Mouse (Mus musculus) T-helper 1 cell (primary cell): Measurements from ENCODE around the gene Prkch.

ENCODE experiments used
- in situ Hi-C: fragments of 300-600 bp; cut with MboI, MseI; formaldehyde crosslinking; loops from one replicate; pipeline ENCODE4 v1.15.1; 2025; ENCODE audit warnings: high pct_unique_total_duplicates

The Prkch gene

GRCm38 (mm10) chr12:73786909-73787308, 202.3 kb downstream of the Prkch start:
- in situ Hi-C loops: loop anchor here (25.0 kb wide), 1 partner anchor 750 kb away; no protein-coding TSS in a partner anchor

GRCm38 (mm10) chr12:73788850-73789249, 204.3 kb downstream of the Prkch start:
- in situ Hi-C loops: loop anchor here (25.0 kb wide), 1 partner anchor 752 kb away; no protein-coding TSS in a partner anchor

GRCm38 (mm10) chr12:73790571-73791108, 206.0 kb downstream of the Prkch start:
- in situ Hi-C loops: loop anchor here (25.0 kb wide), 1 partner anchor 753 kb away; no protein-coding TSS in a partner anchor

- in situ Hi-C loops: loop anchor here (25.0 kb wide), 1 partner anchor 756 kb away; no protein-coding TSS in a partner anchor
Observed at GRCm38 (mm10) chr12:73793216-73793615, 208.6 kb downstream of the Prkch start.

GRCm38 (mm10) chr12:73793744-73794143, 209.1 kb downstream of the Prkch start:
- in situ Hi-C loops: loop anchor here (25.0 kb wide), 1 partner anchor 756 kb away; no protein-coding TSS in a partner anchor

GRCm38 (mm10) chr12:73794151-73794883, 209.7 kb downstream of the Prkch start:
- in situ Hi-C loops: loop anchor here (25.0 kb wide), 1 partner anchor 757 kb away; no protein-coding TSS in a partner anchor

GRCm38 (mm10) chr12:73799671-73800070, 215.1 kb downstream of the Prkch start:
- in situ Hi-C loops: loop anchor here (25.0 kb wide), 1 partner anchor 762 kb away; no protein-coding TSS in a partner anchor

GRCm38 (mm10) chr12:73800886-73801285, 216.3 kb downstream of the Prkch start:
- in situ Hi-C loops: no loop called here

GRCm38 (mm10) chr12:73801845-73802244, 217.2 kb downstream of the Prkch start:
- in situ Hi-C loops: no loop called here

GRCm38 (mm10) chr12:73802379-73803057, 217.9 kb downstream of the Prkch start:
- in situ Hi-C loops: no loop called here

GRCm38 (mm10) chr12:73803946-73804345, 219.3 kb downstream of the Prkch start:
- in situ Hi-C loops: no loop called here

- in situ Hi-C loops: no loop called here
Observed at GRCm38 (mm10) chr12:73805541-73805940, 220.9 kb downstream of the Prkch start.

- in situ Hi-C loops: no loop called here
Observed at GRCm38 (mm10) chr12:73806003-73806402, 221.4 kb downstream of the Prkch start.

GRCm38 (mm10) chr12:73807228-73807627, 222.6 kb downstream of the Prkch start:
- in situ Hi-C loops: no loop called here

- in situ Hi-C loops: no loop called here
Observed at GRCm38 (mm10) chr12:73810041-73810795, 225.6 kb downstream of the Prkch start.

GRCm38 (mm10) chr12:73810903-73811302, 226.3 kb downstream of the Prkch start:
- in situ Hi-C loops: no loop called here

- in situ Hi-C loops: no loop called here
Observed at GRCm38 (mm10) chr12:73812198-73812597, 227.6 kb downstream of the Prkch start.

- in situ Hi-C loops: no loop called here
Observed at GRCm38 (mm10) chr12:73813016-73813900, 228.7 kb downstream of the Prkch start.

GRCm38 (mm10) chr12:73814056-73814735, 229.6 kb downstream of the Prkch start:
- in situ Hi-C loops: no loop called here

- in situ Hi-C loops: no loop called here
Observed at GRCm38 (mm10) chr12:73814897-73815296, 230.3 kb downstream of the Prkch start.
